Mouse (Mus musculus): ENCODE data around the gene Cpa5. TPM values are rescaled to one million over a fixed set of nuclear protein-coding genes. Genes with fewer than 3 reads are reported as not detected.

The Cpa5 gene
- total RNA-seq, 2 experiments from 2014 or later: not detected

DNA sequence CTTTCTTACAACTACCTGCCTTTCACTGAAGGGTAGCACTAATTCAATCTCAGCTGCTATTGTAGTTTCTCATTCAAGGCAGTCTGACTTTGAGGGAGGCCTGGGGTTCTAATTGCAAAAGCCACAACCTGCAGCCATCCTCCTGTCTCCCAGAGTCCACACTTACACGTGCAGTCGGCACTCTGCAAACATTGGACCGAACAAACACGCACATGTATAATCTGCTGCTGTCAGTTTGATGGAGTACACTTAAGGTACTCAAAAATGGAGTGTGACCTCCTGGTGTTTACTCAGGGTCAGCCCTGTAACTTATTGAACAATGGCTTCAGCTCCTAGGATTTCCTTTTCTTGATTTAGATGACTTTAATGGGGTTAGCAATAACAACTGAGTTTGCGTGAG lies 68.8 kb downstream of the Cpa5 start:
- no peak for ATAC-seq (replicated peaks; ENCODE audit: poor library complexity)

- no peak for ATAC-seq (replicated peaks; ENCODE audit: poor library complexity)
Observed at GRCm38 (mm10) chr6:30680442-30680841, 69.6 kb downstream of the Cpa5 start.

Other genes starting within 250 kb of the Cpa5 start
- 31.0 and 35.6 TPM in 2 replicates for gene Zc3hc1, start 220.0 kb upstream of the Cpa5 start, total RNA-seq (2015)
- 41.4 and 49.9 TPM in 2 replicates for gene Zc3hc1, start 220.0 kb upstream of the Cpa5 start, total RNA-seq (2017)
- gene Klhdc10, start 209.1 kb upstream of the Cpa5 start, total RNA-seq (2015): 27.2 and 28.4 TPM in 2 replicates
- gene Klhdc10, start 209.1 kb upstream of the Cpa5 start, total RNA-seq (2017): 50.8 and 69.9 TPM in 2 replicates
- 46.5 and 62.6 TPM in 2 replicates for gene Tmem209, start 101.2 kb upstream of the Cpa5 start, total RNA-seq (2015)
- 29.4 and 31.7 TPM in 2 replicates for gene Tmem209, start 101.2 kb upstream of the Cpa5 start, total RNA-seq (2017)
- gene Ssmem1, start 101.2 kb upstream of the Cpa5 start, total RNA-seq (2015): not detected in 2 replicates
- not detected in 2 replicates for gene Ssmem1, start 101.2 kb upstream of the Cpa5 start, total RNA-seq (2017)
- 1.3 TPM in 1 of 2 replicates, not detected in the other for gene Cpa2, start 69.4 kb upstream of the Cpa5 start, total RNA-seq (2015)
- not detected in 2 replicates for gene Cpa2, start 69.4 kb upstream of the Cpa5 start, total RNA-seq (2017)
- gene Cpa4, start 42.6 kb upstream of the Cpa5 start, total RNA-seq (2015): not detected in 2 replicates
- gene Cpa4, start 42.6 kb upstream of the Cpa5 start, total RNA-seq (2017): not detected in 2 replicates
- gene Cpa1, start 28.2 kb downstream of the Cpa5 start, total RNA-seq (2015): not detected in 2 replicates
- not detected in 2 replicates for gene Cpa1, start 28.2 kb downstream of the Cpa5 start, total RNA-seq (2017)
- 7.5 and 10.2 TPM in 2 replicates for gene Cep41, start 82.7 kb downstream of the Cpa5 start, total RNA-seq (2015)
- 5.2 and 8.4 TPM in 2 replicates for gene Cep41, start 82.7 kb downstream of the Cpa5 start, total RNA-seq (2017)
- not detected in 2 replicates for gene Mest, start 112.5 kb downstream of the Cpa5 start, total RNA-seq (2015)
- 0.12 TPM in 1 of 2 replicates, not detected in the other for gene Mest, start 112.5 kb downstream of the Cpa5 start, total RNA-seq (2017)